ENCODE assay signal across 15 mouse cellular contexts in genomic region chr9:65903419-65903818, GRCm38 (mm10). TPM values are rescaled to one million over a fixed set of nuclear protein-coding genes. Genes with fewer than 3 reads are reported as not detected.
A peak's percentile ranks its signal among the peaks of the same experiment; 100 is the strongest.
DNase-seq lines count a peak whose midpoint lies in the region; ATAC-seq and TF ChIP-seq lines count a peak whose summit lies in the region.
"Had no signal": no experiment of that assay in that cellular context is flagged by ENCODE, and none has a peak within 500 bp of the region (broad histone marks: within the 10 kb centered on the region; RNA-seq: fewer than 3 reads in every experiment).

No protein-coding gene starts in this region.

- ATAC-seq in forebrain, postnatal 0 days: no peak
- ATAC-seq in forebrain, embryonic 13.5 days: no peak
- ATAC-seq in lung, embryonic 14.5 days (ENCODE audit: insufficient read depth): no peak
- ATAC-seq in neutrophil, adult 5-6 weeks (ENCODE audit: extremely low read depth, insufficient number of reproducible peaks, low FRiP score, poor library complexity, severe bottlenecking): peak; percentile 67; the same call in 1 of the 2 replicates
- ATAC-seq in cerebellum, adult (ENCODE audit: insufficient number of reproducible peaks, low FRiP score, low TSS enrichment): no peak
- ATAC-seq: hindbrain, embryonic 16.5 days had no signal

- no peaks in the 10 kb centered on the region for H3K36me3 ChIP-seq in forebrain, postnatal 0 days (ENCODE audit: insufficient read depth)
- peaks cover 31% of the 10 kb centered on the region for H3K36me3 ChIP-seq in forebrain, embryonic 13.5 days (ENCODE audit: poor library complexity, severe bottlenecking)
- H3K36me3 ChIP-seq in lung, embryonic 14.5 days (ENCODE audit: insufficient read depth): peaks cover 57% of the 10 kb centered on the region

- no peaks in the 10 kb centered on the region for H3K27me3 ChIP-seq in forebrain, postnatal 0 days (ENCODE audit: insufficient read depth, low read length)
- no peaks in the 10 kb centered on the region for H3K27me3 ChIP-seq in forebrain, embryonic 13.5 days
- no peaks in the 10 kb centered on the region for H3K27me3 ChIP-seq in lung, embryonic 14.5 days (ENCODE audit: insufficient read depth, low read length)
- H3K27me3 ChIP-seq: limb, embryonic 13.5 days; megakaryocyte, embryonic 14.5 days had no signal

- TF ChIP-seq CTCF in forebrain, postnatal 0 days (IDR thresholded peaks at IDR 0.05; ENCODE audit: low read depth): 0 out of 2 replicates have a peak, but pooled peaks have one; percentile 3
- TF ChIP-seq CTCF in lung, embryonic 14.5 days (IDR thresholded peaks at IDR 0.05; ENCODE audit: low read depth): peak; percentile 24; the same call in 1 of the 2 replicates

- no peak overlapping the region for H3K4me2 ChIP-seq in forebrain, postnatal 0 days (ENCODE audit: low read depth)
- H3K4me2 ChIP-seq in forebrain, embryonic 13.5 days: no peak overlapping the region
- no peak overlapping the region for H3K4me2 ChIP-seq in lung, embryonic 14.5 days
- H3K4me2 ChIP-seq: limb, embryonic 13.5 days had no signal

- H3K27ac ChIP-seq in forebrain, postnatal 0 days (ENCODE audit: low read depth, low read length): no peak overlapping the region
- H3K27ac ChIP-seq in forebrain, embryonic 13.5 days: no peak overlapping the region
- no peak overlapping the region for H3K27ac ChIP-seq in lung, embryonic 14.5 days (ENCODE audit: low read depth)
- H3K27ac ChIP-seq: limb, embryonic 13.5 days had no signal

- H3K9me3 ChIP-seq in forebrain, postnatal 0 days (ENCODE audit: low read length): no peaks in the 10 kb centered on the region
- no peaks in the 10 kb centered on the region for H3K9me3 ChIP-seq in forebrain, embryonic 13.5 days (replicated peaks)
- H3K9me3 ChIP-seq in lung, embryonic 14.5 days (ENCODE audit: low read depth, low read length): no peaks in the 10 kb centered on the region
- H3K9me3 ChIP-seq: limb, embryonic 13.5 days; megakaryocyte, embryonic 14.5 days had no signal

- H3K4me3 ChIP-seq in forebrain, postnatal 0 days (ENCODE audit: low read depth, low read length): no peak overlapping the region
- no peak overlapping the region for H3K4me3 ChIP-seq in forebrain, embryonic 13.5 days
- H3K4me3 ChIP-seq in lung, embryonic 14.5 days (ENCODE audit: low read depth, low read length): no peak overlapping the region
- H3K4me3 ChIP-seq: erythroblast, embryonic 14.5 days; limb, embryonic 13.5 days; megakaryocyte, embryonic 14.5 days had no signal

- no peak for DNase-seq in forebrain, postnatal 0 days
- DNase-seq in lung, embryonic 14.5 days: no peak
- no peak for DNase-seq in lung, postnatal 14 days
- DNase-seq in T-cell, adult 2 months (ENCODE audit: low spot score): peak; percentile 12
- DNase-seq in layer of hippocampus, adult 11-12 months (ENCODE audit: low spot score): no peak
- DNase-seq: cerebellum, postnatal 25 days; retina, postnatal 1 day had no signal

- no peaks in the 10 kb centered on the region for H3K4me1 ChIP-seq in forebrain, postnatal 0 days (ENCODE audit: insufficient read depth)
- peaks cover 8% of the 10 kb centered on the region for H3K4me1 ChIP-seq in forebrain, embryonic 13.5 days
- H3K4me1 ChIP-seq in lung, embryonic 14.5 days (ENCODE audit: insufficient read depth): no peaks in the 10 kb centered on the region

- H3K9ac ChIP-seq in forebrain, postnatal 0 days: no peak overlapping the region
- no peak overlapping the region for H3K9ac ChIP-seq in forebrain, embryonic 13.5 days
- no peak overlapping the region for H3K9ac ChIP-seq in lung, embryonic 14.5 days
- H3K9ac ChIP-seq: limb, embryonic 13.5 days had no signal

RNA-seq across cellular contexts. Expression of gene Trip4, which starts 5.2 kb away (rescaled TPM):
- total RNA-seq in forebrain, postnatal 0 days (2014; rRNA removed): 29.4 and 41.9 TPM in 2 replicates
- 15.3 and 22.6 TPM in 2 replicates for polyA plus RNA-seq in forebrain, postnatal 0 days (2015; fragmentation: Nextera tagmentation; extraction: Ambion mirVana)
- 27.5 and 29.6 TPM in 2 replicates for polyA plus RNA-seq in forebrain, embryonic 13.5 days (2015; fragmentation: Nextera tagmentation; extraction: Ambion mirVana)
- 32.5 and 34.0 TPM in 2 replicates for polyA plus RNA-seq in lung, embryonic 14.5 days (2014; fragmentation: Nextera tagmentation; extraction: Ambion mirVana)
- 26.5 and 41.9 TPM in 2 replicates for total RNA-seq in neutrophil, adult 5-6 weeks (2017)

RNA-seq across cellular contexts. Expression of gene Csnk1g1, which starts 5.3 kb away (rescaled TPM):
- 25.5 and 26.5 TPM in 2 replicates for total RNA-seq in forebrain, postnatal 0 days (2014; rRNA removed)
- polyA plus RNA-seq in forebrain, postnatal 0 days (2015; fragmentation: Nextera tagmentation; extraction: Ambion mirVana): 8.0 and 14.5 TPM in 2 replicates
- polyA plus RNA-seq in forebrain, embryonic 13.5 days (2015; fragmentation: Nextera tagmentation; extraction: Ambion mirVana): 20.8 and 21.8 TPM in 2 replicates
- polyA plus RNA-seq in lung, embryonic 14.5 days (2014; fragmentation: Nextera tagmentation; extraction: Ambion mirVana): 19.2 and 19.5 TPM in 2 replicates
- total RNA-seq in neutrophil, adult 5-6 weeks (2017): 54.1 and 57.8 TPM in 2 replicates

RNA-seq across cellular contexts. Expression of gene Pclaf, which starts 13.4 kb away (rescaled TPM):
- 10.1 and 12.8 TPM in 2 replicates for total RNA-seq in forebrain, postnatal 0 days (2014; rRNA removed)
- 14.5 and 17.2 TPM in 2 replicates for polyA plus RNA-seq in forebrain, postnatal 0 days (2015; fragmentation: Nextera tagmentation; extraction: Ambion mirVana)
- polyA plus RNA-seq in forebrain, embryonic 13.5 days (2015; fragmentation: Nextera tagmentation; extraction: Ambion mirVana): 166 and 189 TPM in 2 replicates
- polyA plus RNA-seq in lung, embryonic 14.5 days (2014; fragmentation: Nextera tagmentation; extraction: Ambion mirVana): 259 and 263 TPM in 2 replicates
- 0.25 and 0.35 TPM in 2 replicates for total RNA-seq in neutrophil, adult 5-6 weeks (2017)
- total RNA-seq: gastrocnemius, adult 18-20 months had no signal
